Mouse (Mus musculus): Measurements from ENCODE around the gene Ldhd. TPM values are rescaled to one million over a fixed set of nuclear protein-coding genes. Genes with fewer than 3 reads are reported as not detected.

Ldhd gene
- polyA plus RNA-seq, 1 experiment from 2014 or later, result 0.53 TPM

Other genes with a start within 250 kb of the Ldhd start
- gene Fa2h, start 236.6 kb downstream of the Ldhd start, polyA plus RNA-seq (2015; fragmentation: Nextera tagmentation; extraction: Ambion mirVana), result 0.19 and 0.22 TPM in 2 replicates
- gene Wdr59, start 108.3 kb downstream of the Ldhd start, polyA plus RNA-seq (2015; fragmentation: Nextera tagmentation; extraction: Ambion mirVana), result 7.4 and 8.3 TPM in 2 replicates
- gene Znrf1, start 94.3 kb downstream of the Ldhd start, polyA plus RNA-seq (2015; fragmentation: Nextera tagmentation; extraction: Ambion mirVana), result 77.3 and 80.0 TPM in 2 replicates
- 27.6 and 28.1 TPM in 2 replicates for gene Zfp1, start 13.0 kb upstream of the Ldhd start, polyA plus RNA-seq (2015; fragmentation: Nextera tagmentation; extraction: Ambion mirVana)
- 3.1 TPM in 1 of 2 replicates, not detected in the other for gene Ctrb1, start 60.6 kb upstream of the Ldhd start, polyA plus RNA-seq (2015; fragmentation: Nextera tagmentation; extraction: Ambion mirVana)
- gene Bcar1, start 113.4 kb upstream of the Ldhd start, polyA plus RNA-seq (2015; fragmentation: Nextera tagmentation; extraction: Ambion mirVana), result 55.4 and 55.6 TPM in 2 replicates
- gene Cfdp1, start 223.9 kb upstream of the Ldhd start, polyA plus RNA-seq (2015; fragmentation: Nextera tagmentation; extraction: Ambion mirVana), result 196 and 199 TPM in 2 replicates
- gene Tmem170, start 246.4 kb upstream of the Ldhd start, polyA plus RNA-seq (2015; fragmentation: Nextera tagmentation; extraction: Ambion mirVana), result 5.7 and 5.9 TPM in 2 replicates